Mouse (Mus musculus): ENCODE measurements at regions not wholly inside any gene's neighbourhood (a gene's known extent, or its start where the extent isn't known, plus 50 kb on each side); places are given as distances from the start of the nearest gene placed in this dataset.

DNA sequence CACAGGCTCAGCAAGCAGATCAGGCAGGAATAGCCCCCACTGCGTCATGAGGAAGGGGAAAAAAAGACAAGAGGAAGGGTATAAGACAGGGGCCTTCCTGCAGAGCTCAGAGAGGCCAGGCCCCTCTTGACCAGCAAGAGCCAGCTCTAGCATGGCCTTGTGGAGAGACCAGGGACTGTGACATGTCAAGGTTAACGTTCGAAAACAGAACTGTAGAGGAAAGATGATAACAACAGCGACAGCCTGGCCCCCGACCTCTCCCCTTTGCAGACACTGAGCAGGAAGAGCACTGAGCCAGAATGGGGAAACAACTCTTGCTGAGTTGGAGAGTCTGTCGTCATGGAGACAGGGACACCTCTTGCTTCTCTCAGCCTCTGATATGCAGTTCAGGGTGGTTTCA is 288.2 kb downstream of the Cog6 start:
- TF ChIP-seq GATA1 (IDR thresholded peaks at IDR 0.05; ENCODE audit: borderline replicate concordance, low read length) = no peak
- TF ChIP-seq FLI1 (IDR thresholded peaks at IDR 0.05; ENCODE audit: low read length) = no peak

Measured in megakaryocyte, embryonic 14.5 days (primary cell).